Mouse (Mus musculus) kidney, embryonic 15.5 days (tissue): ENCODE measurements around the gene Slc25a26. TPM values are rescaled to one million over a fixed set of nuclear protein-coding genes. Genes with fewer than 3 reads are reported as not detected.

Experiments used
- ATAC-seq: fragments of 200-750 bp; cut with Nextera tagmentation; replicated peaks from 2 replicates; pipeline ENCODE4 v1.8.0; 2017; ENCODE audit warnings: moderate TSS enrichment; ENCODE audit not compliant: low FRiP score
- H3K27ac ChIP-seq: fragments of 300-500 bp; sonication (generic); 2 replicates; pipeline ENCODE4 v1.5.1; 2015; ENCODE audit warnings: mild to moderate bottlenecking, inconsistent platforms
- H3K27me3 ChIP-seq: fragments of 300-500 bp; sonication (generic); 2 replicates; pipeline ENCODE4 v1.6.1; 2015; ENCODE audit warnings: inconsistent platforms
- H3K36me3 ChIP-seq: fragments of 300-500 bp; sonication (generic); 2 replicates; pipeline ENCODE4 v1.6.1; 2015; ENCODE audit warnings: inconsistent platforms
- H3K4me1 ChIP-seq: fragments of 300-500 bp; sonication (generic); 2 replicates; pipeline ENCODE4 v1.6.1; 2015; ENCODE audit warnings: inconsistent platforms
- H3K4me2 ChIP-seq: fragments of 300-500 bp; sonication (generic); 2 replicates; pipeline ENCODE4 v1.6.1; 2015; ENCODE audit warnings: moderate library complexity, mild to moderate bottlenecking, inconsistent platforms
- H3K4me3 ChIP-seq: fragments of 300-500 bp; sonication (generic); replicated peaks from 2 replicates; pipeline ENCODE4 v1.5.1; 2015; ENCODE audit warnings: mild to moderate bottlenecking, inconsistent platforms
- H3K9ac ChIP-seq: fragments of 300-500 bp; sonication (generic); 2 replicates; pipeline ENCODE4 v1.6.1; 2015; ENCODE audit warnings: mild to moderate bottlenecking, inconsistent platforms
- H3K9me3 ChIP-seq: fragments of 300-500 bp; sonication (generic); replicated peaks from 2 replicates; pipeline ENCODE4 v1.6.1; 2016; ENCODE audit warnings: inconsistent platforms
- WGBS: fragments of 180-500 bp; shearing (Covaris S2); methylation state at CpG from one replicate; pipeline ENCODE4 v1.1.7; 2015; ENCODE audit warnings: mixed read lengths; 5-methylcytosine and 5-hydroxymethylcytosine counted together
- polyA plus RNA-seq: library from polyadenylated mRNA; unstranded; fragments of >200 nt; fragmentation: Nextera tagmentation; extraction: Ambion mirVana; gene quantifications from 2 replicates; pipeline ENCODE4 v1.2.1, GENCODE M21; 2015

Slc25a26 gene
- polyA plus RNA-seq, 1 experiment from 2014 or later, result 11.4 TPM

DNA sequence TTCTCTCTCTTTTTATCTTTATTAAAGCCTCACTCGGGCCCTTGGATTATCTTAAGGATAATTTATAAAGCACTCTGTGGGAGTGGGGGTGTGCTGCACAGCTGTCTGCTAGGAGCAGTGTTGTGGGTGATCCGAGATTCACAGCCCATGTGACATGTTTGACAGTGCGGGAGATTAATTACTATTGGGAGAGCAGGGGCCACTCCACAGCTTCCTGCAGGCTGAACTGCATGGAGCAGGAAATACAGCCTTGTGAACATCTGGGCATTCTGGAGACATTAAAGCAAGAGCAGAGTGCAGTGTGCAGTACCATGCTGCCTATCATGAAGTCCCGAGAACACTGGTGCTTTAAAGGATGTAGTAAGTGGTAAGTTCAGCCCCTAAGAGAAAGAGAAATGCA, 92.6 kb downstream of the Slc25a26 start:
- peaks cover 42% of the 10 kb centered on the region for H3K4me1 ChIP-seq
- no peaks in the 10 kb centered on the region for H3K27me3 ChIP-seq
- no peak overlapping the region for H3K4me3 ChIP-seq
- H3K9ac ChIP-seq, result no peak overlapping the region
- peak overlapping the region; percentile 14 for H3K4me2 ChIP-seq
- H3K27ac ChIP-seq, result peak overlapping the region; percentile 37
- H3K36me3 ChIP-seq, result no peaks in the 10 kb centered on the region
- ATAC-seq, result peak; percentile 92
- no peaks in the 10 kb centered on the region for H3K9me3 ChIP-seq
- WGBS, result 4% methylated on average over 4 of the region's 4 CpGs

DNA sequence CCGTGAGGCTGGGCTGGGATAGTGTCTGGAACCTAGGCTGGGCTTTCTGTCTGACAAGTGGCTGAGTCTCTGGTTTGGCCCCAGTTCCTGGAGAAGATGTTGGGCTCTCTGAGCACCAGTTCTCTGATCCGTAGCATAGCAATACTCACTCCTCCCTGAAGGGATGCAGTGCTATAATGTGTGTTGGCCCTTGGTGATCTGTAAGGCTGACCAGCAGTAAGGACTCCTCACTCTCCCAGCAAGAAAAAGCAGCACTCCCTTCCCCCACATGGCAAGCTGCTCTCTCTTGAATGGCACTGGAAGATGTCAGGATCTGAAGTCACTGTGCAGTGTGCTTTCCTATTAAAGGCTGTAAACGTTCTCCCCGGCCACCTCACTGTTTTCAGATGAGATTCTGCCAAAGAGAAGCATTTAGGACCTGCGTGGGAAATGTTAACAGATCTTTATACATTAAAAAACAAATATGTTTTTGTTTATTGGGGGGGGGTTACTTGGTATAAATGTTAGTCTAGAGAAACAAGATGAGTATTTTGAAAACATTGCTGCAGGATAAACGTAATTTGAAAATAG, 94.0 kb downstream of the Slc25a26 start:
- H3K27ac ChIP-seq, result no peak overlapping the region; the same call in 1 of the 2 replicates
- no peak overlapping the region for H3K9ac ChIP-seq
- no peaks in the 10 kb centered on the region for H3K27me3 ChIP-seq
- no peaks in the 10 kb centered on the region for H3K9me3 ChIP-seq
- H3K4me2 ChIP-seq, result no peak overlapping the region
- peak; percentile 50; the same call in 1 of the 2 replicates for ATAC-seq
- peaks cover 42% of the 10 kb centered on the region for H3K4me1 ChIP-seq
- 50% methylated on average over 6 of the region's 6 CpGs for WGBS
- no peaks in the 10 kb centered on the region for H3K36me3 ChIP-seq
- no peak overlapping the region for H3K4me3 ChIP-seq

DNA sequence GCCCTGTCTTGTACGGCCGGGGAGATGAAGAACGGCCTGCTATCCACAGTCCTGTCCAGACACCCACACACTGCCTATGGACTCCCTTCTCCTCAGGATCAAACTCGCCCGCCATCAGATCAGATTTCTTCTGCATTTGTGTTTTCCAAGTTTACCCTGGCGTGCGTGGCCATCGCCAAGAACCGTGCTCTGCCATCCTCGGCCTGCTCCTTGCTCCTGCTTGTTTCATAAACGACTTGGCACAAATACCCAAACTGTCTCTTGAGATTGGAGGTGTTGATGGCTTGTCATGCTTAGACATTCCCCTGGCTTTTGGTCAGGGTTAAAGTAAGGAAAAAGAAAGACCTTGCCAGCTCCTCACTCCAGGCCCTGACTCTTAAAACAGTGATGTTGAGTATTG, 94.6 kb downstream of the Slc25a26 start:
- H3K36me3 ChIP-seq, result no peaks in the 10 kb centered on the region
- H3K27me3 ChIP-seq, result no peaks in the 10 kb centered on the region
- H3K4me1 ChIP-seq, result peaks cover 42% of the 10 kb centered on the region
- 53% methylated on average over 11 of the region's 11 CpGs for WGBS
- H3K4me3 ChIP-seq, result no peak overlapping the region
- H3K4me2 ChIP-seq, result no peak overlapping the region
- H3K9me3 ChIP-seq, result no peaks in the 10 kb centered on the region
- no peak for ATAC-seq
- no peak overlapping the region for H3K9ac ChIP-seq
- H3K27ac ChIP-seq, result 0 out of 2 replicates have a peak overlapping the region, but pooled peaks have one; percentile 18

DNA sequence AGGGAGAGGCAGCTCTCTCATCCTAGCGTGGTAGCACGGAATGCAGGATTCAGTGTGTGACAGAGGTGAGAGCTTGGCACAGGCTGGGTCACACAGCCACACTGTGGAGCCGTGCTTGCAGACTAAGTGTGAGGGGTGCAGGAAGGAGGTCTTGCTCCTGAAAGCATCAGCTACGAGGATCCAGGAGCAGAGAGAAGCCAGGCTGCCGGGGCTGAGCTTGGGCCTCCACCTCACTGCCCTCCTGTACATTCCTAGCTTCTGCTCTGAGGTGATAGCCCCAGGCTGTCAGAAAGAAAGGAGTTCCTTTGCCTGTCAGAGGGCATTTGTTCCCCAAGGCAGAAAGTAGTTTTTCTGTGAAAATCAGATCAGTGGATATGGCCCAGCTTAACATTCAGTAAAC, 95.1 kb downstream of the Slc25a26 start:
- Histone ChIP-seq H3K27me3 (no peaks in the 10 kb centered on the region), H3K4me2 (no peak overlapping the region), H3K9ac (no peak overlapping the region), H3K27ac (0 out of 2 replicates have a peak overlapping the region, but pooled peaks have one; percentile 18), H3K36me3 (no peaks in the 10 kb centered on the region), H3K4me3 (no peak overlapping the region), H3K9me3 (no peaks in the 10 kb centered on the region), H3K4me1 (peaks cover 42% of the 10 kb centered on the region)
- no peak for ATAC-seq
- 57% methylated on average over 5 of the region's 5 CpGs for WGBS

DNA sequence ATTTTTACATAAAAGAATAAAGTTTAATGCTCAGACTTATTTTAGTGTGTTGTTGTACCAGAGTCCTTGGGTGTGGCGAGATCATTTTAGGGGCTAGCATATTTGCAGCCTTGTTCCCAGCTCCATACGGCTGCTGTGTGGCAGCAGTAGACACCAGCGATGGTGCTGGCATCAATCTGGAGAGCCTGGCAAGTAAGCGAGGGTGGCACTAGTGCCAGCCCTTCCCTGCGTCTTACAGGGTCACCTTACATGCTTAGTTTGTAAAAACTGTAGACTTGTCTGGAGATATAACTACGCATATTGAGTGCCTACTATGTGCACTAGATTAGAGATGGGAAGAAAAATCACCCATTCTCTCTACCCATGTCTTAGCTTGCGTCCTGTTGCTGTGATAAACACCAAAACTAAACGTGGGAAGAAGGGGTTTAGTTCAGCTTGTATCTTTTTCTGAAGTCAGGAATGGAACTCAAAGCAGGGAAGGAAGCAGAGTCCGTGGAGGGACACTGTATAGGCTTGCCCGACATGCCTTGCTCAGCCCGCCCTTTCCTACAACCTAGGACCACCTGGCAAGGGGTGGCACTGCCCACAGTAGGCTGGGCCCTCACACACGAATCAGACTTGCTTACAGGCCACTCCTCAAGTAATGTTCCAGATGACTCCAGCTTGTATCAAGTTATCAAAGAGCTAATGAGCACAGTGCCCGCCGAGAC, 96.1 kb downstream of the Slc25a26 start:
- Histone ChIP-seq H3K4me3 (no peak overlapping the region), H3K36me3 (no peaks in the 10 kb centered on the region), H3K4me1 (peaks cover 47% of the 10 kb centered on the region), H3K9ac (no peak overlapping the region), H3K27ac (no peak overlapping the region), H3K9me3 (no peaks in the 10 kb centered on the region), H3K4me2 (no peak overlapping the region), H3K27me3 (no peaks in the 10 kb centered on the region)
- no peak for ATAC-seq
- 83% methylated on average over 14 of the region's 14 CpGs for WGBS

GRCm38 (mm10) chr6:94596761-94597485, 96.8 kb downstream of the Slc25a26 start:
- Histone ChIP-seq H3K27ac (no peak overlapping the region), H3K4me1 (peaks cover 48% of the 10 kb centered on the region), H3K4me3 (no peak overlapping the region), H3K9me3 (no peaks in the 10 kb centered on the region), H3K27me3 (no peaks in the 10 kb centered on the region), H3K9ac (no peak overlapping the region), H3K4me2 (no peak overlapping the region), H3K36me3 (no peaks in the 10 kb centered on the region)
- WGBS, result 64% methylated on average over 10 of the region's 10 CpGs
- ATAC-seq, result no peak

DNA sequence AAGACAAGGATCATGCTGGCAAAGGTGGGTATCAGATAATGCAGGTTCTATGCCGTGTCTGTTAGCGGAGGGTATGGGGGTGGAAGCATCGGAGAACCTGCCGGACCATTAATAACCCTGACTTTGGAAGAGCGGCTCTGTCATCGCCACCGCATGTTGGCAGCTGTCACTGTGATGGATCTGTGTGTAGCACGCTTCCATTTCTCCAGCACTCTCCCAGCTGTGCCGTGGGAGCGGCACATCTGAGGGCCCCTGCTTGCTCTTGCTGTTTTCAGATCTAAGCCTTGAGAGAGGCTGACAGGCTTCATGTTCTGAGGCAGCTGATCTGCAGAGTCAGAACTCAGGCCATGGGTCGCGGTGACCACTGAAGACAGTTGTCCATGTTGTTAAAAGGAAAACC, 98.3 kb downstream of the Slc25a26 start:
- no peaks in the 10 kb centered on the region for H3K9me3 ChIP-seq
- H3K4me3 ChIP-seq, result no peak overlapping the region
- 76% methylated on average over 12 of the region's 12 CpGs for WGBS
- peaks cover 49% of the 10 kb centered on the region for H3K4me1 ChIP-seq
- no peak overlapping the region for H3K27ac ChIP-seq
- H3K27me3 ChIP-seq, result no peaks in the 10 kb centered on the region
- no peak overlapping the region for H3K9ac ChIP-seq
- no peak for ATAC-seq
- H3K4me2 ChIP-seq, result no peak overlapping the region
- peaks cover 3% of the 10 kb centered on the region; the same call in 1 of the 2 replicates for H3K36me3 ChIP-seq

DNA sequence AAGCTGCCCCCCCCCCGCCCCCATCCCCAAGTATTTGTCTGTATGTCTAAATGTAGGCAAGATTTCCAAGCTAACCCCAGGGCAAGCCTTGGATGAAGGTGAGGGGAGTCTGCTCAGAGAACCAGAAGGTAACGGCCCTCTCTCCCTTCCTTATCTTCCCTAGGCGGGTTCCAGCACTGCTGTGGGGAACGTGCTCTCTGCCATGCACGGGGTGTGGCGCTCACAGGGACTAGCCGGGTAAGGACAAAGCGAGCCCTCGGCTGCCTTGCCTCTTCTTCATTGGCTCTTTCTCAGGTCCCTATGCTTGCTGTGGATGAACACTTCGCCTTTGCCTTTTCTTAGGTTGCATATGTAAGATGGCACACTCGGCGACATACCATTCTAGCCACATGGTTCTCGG, 98.9 kb downstream of the Slc25a26 start:
- Histone ChIP-seq H3K27ac (no peak overlapping the region), H3K27me3 (no peaks in the 10 kb centered on the region), H3K36me3 (peaks cover 7% of the 10 kb centered on the region; the same call in 1 of the 2 replicates), H3K9ac (no peak overlapping the region), H3K9me3 (no peaks in the 10 kb centered on the region), H3K4me3 (no peak overlapping the region), H3K4me2 (no peak overlapping the region), H3K4me1 (peaks cover 49% of the 10 kb centered on the region)
- WGBS, result 91% methylated on average over 13 of the region's 13 CpGs
- no peak for ATAC-seq

- Histone ChIP-seq H3K9ac (no peak overlapping the region), H3K4me1 (peaks cover 37% of the 10 kb centered on the region), H3K9me3 (no peaks in the 10 kb centered on the region), H3K27ac (peak overlapping the region; percentile 62; the same call in 1 of the 2 replicates), H3K4me2 (no peak overlapping the region), H3K27me3 (no peaks in the 10 kb centered on the region), H3K36me3 (peaks cover 21% of the 10 kb centered on the region), H3K4me3 (no peak overlapping the region)
- WGBS, result 65% methylated on average over 5 of the region's 5 CpGs
- no peak for ATAC-seq
Measured at GRCm38 (mm10) chr6:94601101-94601500, 101.0 kb downstream of the Slc25a26 start.

DNA sequence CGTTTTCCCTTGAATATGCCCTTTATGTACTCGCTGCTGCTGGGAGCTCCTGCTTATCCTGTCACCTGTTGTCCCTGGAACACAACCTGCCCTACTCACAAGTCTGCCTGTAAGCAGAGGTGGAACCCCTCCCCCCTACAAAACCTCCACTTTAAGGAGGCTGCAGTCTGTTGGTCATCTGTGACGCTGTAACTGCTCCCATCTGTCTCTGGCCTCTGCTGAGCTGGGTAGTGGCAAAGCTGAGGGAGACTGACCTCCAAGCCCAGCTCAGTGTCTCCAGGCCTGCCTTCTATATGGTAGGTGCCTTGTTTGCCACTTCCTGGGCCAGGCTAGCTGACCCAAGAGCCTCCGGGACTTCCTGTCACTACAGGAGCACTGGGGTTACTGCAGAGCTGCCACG, 101.7 kb downstream of the Slc25a26 start:
- no peaks in the 10 kb centered on the region for H3K9me3 ChIP-seq
- H3K4me2 ChIP-seq, result no peak overlapping the region
- H3K4me1 ChIP-seq, result peaks cover 34% of the 10 kb centered on the region
- H3K9ac ChIP-seq, result no peak overlapping the region
- H3K36me3 ChIP-seq, result peaks cover 27% of the 10 kb centered on the region
- H3K27me3 ChIP-seq, result no peaks in the 10 kb centered on the region
- no peak overlapping the region for H3K4me3 ChIP-seq
- H3K27ac ChIP-seq, result peak overlapping the region; percentile 62
- ATAC-seq, result peak; percentile 80
- 48% methylated on average over 5 of the region's 5 CpGs for WGBS

GRCm38 (mm10) chr6:94604072-94604471, 103.9 kb downstream of the Slc25a26 start:
- Histone ChIP-seq H3K4me2 (no peak overlapping the region), H3K9me3 (no peaks in the 10 kb centered on the region), H3K27ac (peak overlapping the region; percentile 72; the same call in 1 of the 2 replicates), H3K27me3 (no peaks in the 10 kb centered on the region), H3K9ac (no peak overlapping the region), H3K4me3 (no peak overlapping the region), H3K36me3 (peaks cover 48% of the 10 kb centered on the region), H3K4me1 (peaks cover 34% of the 10 kb centered on the region)
- peak; percentile 71 for ATAC-seq
- 50% methylated on average over 3 of the region's 3 CpGs for WGBS

- WGBS, result 85% methylated on average over 2 of the region's 2 CpGs
- Histone ChIP-seq H3K4me3 (no peak overlapping the region), H3K9me3 (no peaks in the 10 kb centered on the region), H3K4me2 (no peak overlapping the region), H3K27me3 (no peaks in the 10 kb centered on the region), H3K4me1 (peaks cover 34% of the 10 kb centered on the region), H3K9ac (no peak overlapping the region), H3K27ac (no peak overlapping the region), H3K36me3 (peaks cover 53% of the 10 kb centered on the region)
- ATAC-seq, result no peak
Measured at GRCm38 (mm10) chr6:94604546-94604945, 104.4 kb downstream of the Slc25a26 start.
